Comparison of ENCODE assay signal across 8 mouse cellular contexts in the genomic region with DNA sequence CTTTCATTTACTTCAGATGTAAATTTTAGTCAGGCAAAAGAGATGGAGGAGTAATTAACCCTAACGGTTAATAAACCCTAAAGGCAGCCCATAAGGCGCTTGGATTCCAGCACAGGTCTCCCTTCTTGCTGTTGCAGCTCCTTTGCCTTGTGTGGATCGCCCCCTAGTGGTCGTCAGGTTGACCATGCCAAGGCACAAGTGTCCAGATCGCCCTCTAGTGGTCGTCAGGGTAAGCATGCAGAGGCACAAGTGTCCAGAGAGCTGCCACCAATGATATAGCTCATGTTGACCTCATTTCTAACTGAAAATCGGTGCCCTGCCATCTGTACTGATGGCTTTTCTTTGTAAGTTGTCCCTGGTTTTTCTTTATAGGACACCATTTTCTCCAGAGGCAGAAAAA. TPM values are rescaled to one million over a fixed set of nuclear protein-coding genes. Genes with fewer than 3 reads are reported as not detected.
DNase-seq lines count a peak whose midpoint lies in the region; ATAC-seq and TF ChIP-seq lines count a peak whose summit lies in the region.

No protein-coding gene starts in this region.

- no peak overlapping the region for H3K4me2 ChIP-seq in heart, embryonic 12.5 days

- TF ChIP-seq CTCF in cortical plate, adult 2 months (IDR thresholded peaks at IDR 0.05; ENCODE audit: extremely low read depth, insufficient read depth, low read length), result peak; percentile 100

- TF ChIP-seq POLR2A in cortical plate, adult 2 months (IDR thresholded peaks at IDR 0.05; ENCODE audit: extremely low read depth, insufficient read depth, low read length), result no peak

- DNase-seq in heart, adult 11 months, result peak; percentile 91
- peak; percentile 77 to 83 for DNase-seq in adrenal gland, adult 18-20 months (ENCODE audit: low spot score in 2 of 2)
- DNase-seq in heart, adult 8-10 months (ENCODE audit: low spot score), result peak; percentile 75
- DNase-seq in layer of hippocampus, postnatal 25 days (ENCODE audit: extremely low spot score in 1 of 2, low spot score in 1 of 2), result peak; percentile 63 to 87
- DNase-seq in spleen, postnatal 14 days (ENCODE audit: low spot score in 2 of 2), result peak; percentile 41 to 68

- H3K9me3 ChIP-seq in heart, embryonic 12.5 days (replicated peaks), result no peaks in the 10 kb centered on the region

- no peak for ATAC-seq in heart, embryonic 12.5 days (ENCODE audit: insufficient number of reproducible peaks, low FRiP score)
- ATAC-seq in megakaryocyte-erythroid progenitor cell, adult 5-6 weeks (replicated peaks; ENCODE audit: low FRiP score, low TSS enrichment, poor library complexity, severe bottlenecking), result peak; percentile 89

- H3K4me3 ChIP-seq in heart, embryonic 12.5 days, result no peak overlapping the region
- no peak overlapping the region for H3K4me3 ChIP-seq in cortical plate, adult 2 months (ENCODE audit: insufficient read depth, low read length)

- no peaks in the 10 kb centered on the region for H3K4me1 ChIP-seq in heart, embryonic 12.5 days (replicated peaks)
- no peaks in the 10 kb centered on the region for H3K4me1 ChIP-seq in cortical plate, adult 2 months (ENCODE audit: control insufficient read depth, insufficient read depth, low read length)

- H3K27ac ChIP-seq in heart, embryonic 12.5 days (ENCODE audit: poor library complexity, severe bottlenecking), result no peak overlapping the region
- H3K27ac ChIP-seq in cortical plate, adult 2 months (ENCODE audit: insufficient read depth, low read length), result no peak overlapping the region

- H3K36me3 ChIP-seq in heart, embryonic 12.5 days, result no peaks in the 10 kb centered on the region

- H3K9ac ChIP-seq in heart, embryonic 12.5 days, result no peak overlapping the region

- WGBS in heart, embryonic 12.5 days, result 25% methylated on average over 7 of the region's 7 CpGs

- H3K27me3 ChIP-seq in heart, embryonic 12.5 days (replicated peaks), result no peaks in the 10 kb centered on the region

RNA-seq across cellular contexts. Expression of a gene that starts 46.4 kb away (rescaled TPM):
- polyA plus RNA-seq in heart, embryonic 12.5 days (2016; fragmentation: Nextera tagmentation; extraction: Ambion mirVana), result 8.7 and 9.0 TPM in 2 replicates
- total RNA-seq in adrenal gland, adult 18-20 months (2021), result under 1 TPM; 0.27 to 0.58 TPM
- polyA plus RNA-seq in cortical plate, adult 2 months (2012; rRNA removed), result 0.38 and 0.47 TPM in 2 replicates
- total RNA-seq in heart, adult 8-10 months (2022), result under 1 TPM; 0.24 to 0.62 (median 0.45) TPM
- total RNA-seq in layer of hippocampus, postnatal 25 days (2021), result under 1 TPM; 0.59 to 0.76 TPM
- not detected in 2 replicates for total RNA-seq in megakaryocyte-erythroid progenitor cell, adult 5-6 weeks (2014; fragmentation: Nextera tagmentation)
- not detected in 2 replicates for total RNA-seq in megakaryocyte-erythroid progenitor cell, adult 5-6 weeks (2017)

RNA-seq across cellular contexts. Expression of a gene that starts 49.3 kb away (rescaled TPM):
- 18.8 and 21.0 TPM in 2 replicates for polyA plus RNA-seq in heart, embryonic 12.5 days (2016; fragmentation: Nextera tagmentation; extraction: Ambion mirVana)
- total RNA-seq in adrenal gland, adult 18-20 months (2021), result 10 to 100 TPM; 45.3 to 82.0 TPM
- 25.1 and 25.9 TPM in 2 replicates for polyA plus RNA-seq in cortical plate, adult 2 months (2012; rRNA removed)
- total RNA-seq in heart, adult 8-10 months (2022), result 10 to 100 TPM; 13.3 to 15.1 (median 14.5) TPM
- 10 to 100 TPM; 30.9 TPM for total RNA-seq in layer of hippocampus, postnatal 25 days (2021)
- 12.1 and 19.3 TPM in 2 replicates for total RNA-seq in megakaryocyte-erythroid progenitor cell, adult 5-6 weeks (2014; fragmentation: Nextera tagmentation)
- total RNA-seq in megakaryocyte-erythroid progenitor cell, adult 5-6 weeks (2017), result 23.1 and 32.4 TPM in 2 replicates
